Mouse (Mus musculus): Measurements from ENCODE around the gene Gm28168.
"Not testable (repeated sequence)": the region's sequence is repeated elsewhere in the genome, so short reads cannot be mapped to it uniquely, and the experiment has no call there.

- TF ChIP-seq POLR2A (IDR thresholded peaks at IDR 0.05; ENCODE audit: low read depth, low read length); CTCF (IDR thresholded peaks at IDR 0.05; ENCODE audit: extremely low read depth, insufficient read depth, insufficient read length, insufficient replicate concordance): not testable (repeated sequence)
Observed at GRCm38 (mm10) chr1:117927715-117928114, at the start of gene Gm28168.
